Mouse (Mus musculus): ENCODE data around the gene Ifit2.

DNA sequence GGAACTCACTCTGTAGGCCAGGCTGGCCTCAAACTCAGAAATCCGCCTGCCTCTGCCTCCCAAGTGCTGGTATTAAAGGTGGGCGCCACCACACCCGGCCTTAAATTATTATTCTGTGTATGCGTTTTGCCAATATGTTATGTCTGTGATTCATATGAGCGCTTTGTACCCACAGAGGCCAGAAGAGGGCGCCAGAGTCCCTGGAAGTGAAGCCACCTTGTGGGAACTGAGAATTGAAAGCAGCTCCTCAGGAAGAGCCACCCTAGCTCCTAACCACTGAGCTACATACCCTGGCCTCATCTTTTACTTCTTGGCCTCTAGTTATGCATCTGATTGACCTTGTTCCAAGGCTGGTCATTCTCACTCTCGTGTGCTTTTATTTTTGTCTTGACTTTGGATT is 2.5 kb upstream of the Ifit2 start:
- TF ChIP-seq POLR2A (IDR thresholded peaks at IDR 0.05; ENCODE audit: borderline replicate concordance, extremely low read depth, insufficient read depth, insufficient read length, poor library complexity, severe bottlenecking) (no peak), CTCF (IDR thresholded peaks at IDR 0.05; ENCODE audit: borderline replicate concordance, extremely low read depth, insufficient read depth, insufficient read length) (peak; percentile 75)
